Mouse (Mus musculus) MEL (cell line): Measurements from ENCODE around the gene Egfl7. TPM values are rescaled to one million over a fixed set of nuclear protein-coding genes. Genes with fewer than 3 reads are reported as not detected.

ENCODE experiments used
- DNase-seq: peaks from one replicate; pipeline ENCODE4 v3.0.0; 2011; ENCODE audit warnings: low read depth, low spot score
- H3K27ac ChIP-seq: 2 replicates; pipeline ENCODE4 v1.5.1; 2012; ENCODE audit warnings: low read depth, mild to moderate bottlenecking, control low read depth, low read length, moderate library complexity; ENCODE audit not compliant: control insufficient read depth
- H3K27me3 ChIP-seq, 2 experiments: fragments of 150-350 bp in 1 of 2; sonication (generic) in 1 of 2; 2 replicates each; pipeline ENCODE4 v1.6.1; 2012; ENCODE audit warnings: low read length in 2 of 2, mild to moderate bottlenecking in 2 of 2, improper control_type of control experiment in 1 of 2, moderate library complexity in 1 of 2; ENCODE audit not compliant: insufficient read depth in 2 of 2, control insufficient read depth in 1 of 2
- H3K36me3 ChIP-seq, 2 experiments: 2 replicates each; pipeline ENCODE4 v1.6.1; 2012 to 2014; ENCODE audit warnings: low read length in 2 of 2, improper control_type of control experiment in 1 of 2, inconsistent platforms in 1 of 2, mild to moderate bottlenecking in 1 of 2; ENCODE audit not compliant: insufficient read depth in 2 of 2, control insufficient read depth in 1 of 2
- H3K4me1 ChIP-seq, 2 experiments: fragments of 150-350 bp in 1 of 2; sonication (generic) in 1 of 2; 2 replicates each; pipeline ENCODE4 v1.6.1; 2012; ENCODE audit warnings: low read length in 2 of 2, improper control_type of control experiment in 1 of 2, mild to moderate bottlenecking in 1 of 2; ENCODE audit not compliant: insufficient read depth in 2 of 2, control insufficient read depth in 1 of 2
- H3K4me3 ChIP-seq, 2 experiments: fragments of 150-350 bp in 1 of 2; sonication (generic) in 1 of 2; 2 replicates each; pipeline ENCODE4 v1.5.1; 2012; ENCODE audit warnings: low read depth in 2 of 2, low read length in 2 of 2, mild to moderate bottlenecking in 2 of 2, moderate library complexity in 2 of 2, control low read depth in 1 of 2, improper control_type of control experiment in 1 of 2; ENCODE audit not compliant: control insufficient read depth in 1 of 2, insufficient read depth in 1 of 2
- H3K79me2 ChIP-seq: 2 replicates; pipeline ENCODE4 v1.6.1; 2012; ENCODE audit warnings: mild to moderate bottlenecking, low read length, moderate library complexity; ENCODE audit not compliant: control insufficient read depth, poor library complexity, insufficient read depth
- H3K9ac ChIP-seq: 2 replicates; pipeline ENCODE4 v1.6.1; 2012; ENCODE audit warnings: low read depth, mild to moderate bottlenecking, control low read depth, low read length, moderate library complexity; ENCODE audit not compliant: control insufficient read depth, poor library complexity, severe bottlenecking
- H3K9me3 ChIP-seq: fragments of 150-350 bp; sonication (generic); replicated peaks from 2 replicates; pipeline ENCODE4 v1.6.1; 2012; ENCODE audit warnings: mild to moderate bottlenecking, low read length, improper control_type of control experiment, moderate library complexity; ENCODE audit not compliant: insufficient read depth
- CHD1 ChIP-seq: IDR thresholded peaks from 2 replicates; pipeline ENCODE4 v1.6.1; 2012; ENCODE audit warnings: low read depth, mild to moderate bottlenecking, inconsistent platforms, low read length, improper control_type of control experiment
- E2F4 ChIP-seq: IDR thresholded peaks from 2 replicates; pipeline ENCODE4 v1.6.1; 2011; ENCODE audit warnings: low read depth, low read length, improper control_type of control experiment, borderline replicate concordance
- EP300 ChIP-seq, 2 experiments: IDR thresholded peaks; 2 replicates each; pipeline ENCODE4 v1.6.1; 2011; ENCODE audit warnings: improper control_type of control experiment in 2 of 2, low read length in 2 of 2, low read depth in 1 of 2, mild to moderate bottlenecking in 1 of 2
- JUND ChIP-seq: IDR thresholded peaks from 2 replicates; pipeline ENCODE4 v1.6.1; 2011; ENCODE audit warnings: low read depth, mild to moderate bottlenecking, improper control_type of control experiment, low read length
- MEF2A ChIP-seq: IDR thresholded peaks from 2 replicates; pipeline ENCODE4 v1.6.1; 2014; ENCODE audit warnings: low read depth, mild to moderate bottlenecking, inconsistent platforms, low read length, improper control_type of control experiment; ENCODE audit not compliant: poor library complexity, insufficient replicate concordance, severe bottlenecking; ENCODE audit errors: extremely low read depth
- MXI1 ChIP-seq: IDR thresholded peaks from 2 replicates; pipeline ENCODE4 v1.6.1; 2011; ENCODE audit warnings: mild to moderate bottlenecking, low read depth, low read length, improper control_type of control experiment
- MYC ChIP-seq: IDR thresholded peaks from 2 replicates; pipeline ENCODE4 v1.6.1; 2011; ENCODE audit warnings: low read depth, mild to moderate bottlenecking, low read length, improper control_type of control experiment, moderate library complexity
- NELFE ChIP-seq: IDR thresholded peaks from 2 replicates; pipeline ENCODE4 v1.6.1; 2011; ENCODE audit warnings: low read depth, low read length, improper control_type of control experiment
- POLR2A ChIP-seq, 2 experiments: IDR thresholded peaks; 2 replicates each; pipeline ENCODE4 v1.6.1; 2011 to 2012; ENCODE audit warnings: low read length in 2 of 2, mild to moderate bottlenecking in 2 of 2, control low read depth in 1 of 2, improper control_type of control experiment in 1 of 2, low read depth in 1 of 2, moderate library complexity in 1 of 2; ENCODE audit not compliant: control insufficient read depth in 1 of 2, insufficient read depth in 1 of 2, poor library complexity in 1 of 2
- RAD21 ChIP-seq: IDR thresholded peaks from 2 replicates; pipeline ENCODE4 v1.6.1; 2011; ENCODE audit warnings: mild to moderate bottlenecking, low read depth, low read length, improper control_type of control experiment
- TAL1 ChIP-seq: IDR thresholded peaks from 2 replicates; pipeline ENCODE4 v1.6.1; 2012; ENCODE audit warnings: mild to moderate bottlenecking, inconsistent platforms, low read length, moderate library complexity, mixed read lengths
- TBP ChIP-seq: IDR thresholded peaks from 2 replicates; pipeline ENCODE4 v1.8.0; 2011; ENCODE audit warnings: low read depth, low read length, improper control_type of control experiment
- TCF12 ChIP-seq: IDR thresholded peaks from 2 replicates; pipeline ENCODE4 v1.6.1; 2014; ENCODE audit warnings: low read depth, mild to moderate bottlenecking, inconsistent platforms, low read length, improper control_type of control experiment, moderate library complexity
- UBTF ChIP-seq: IDR thresholded peaks from 2 replicates; pipeline ENCODE4 v1.6.1; 2012; ENCODE audit warnings: low read depth, mild to moderate bottlenecking, inconsistent platforms, low read length, improper control_type of control experiment, moderate library complexity, borderline replicate concordance; ENCODE audit not compliant: insufficient read depth
- USF1 ChIP-seq: IDR thresholded peaks from 2 replicates; pipeline ENCODE4 v1.6.1; 2014; ENCODE audit warnings: low read depth, mild to moderate bottlenecking, inconsistent platforms, low read length, improper control_type of control experiment, moderate library complexity
- ZC3H11A ChIP-seq: IDR thresholded peaks from 2 replicates; pipeline ENCODE4 v1.6.1; 2012; ENCODE audit warnings: low read depth, mild to moderate bottlenecking, inconsistent platforms, low read length, improper control_type of control experiment
- ZNF384 ChIP-seq: IDR thresholded peaks from 2 replicates; pipeline ENCODE4 v1.6.1; 2012; ENCODE audit warnings: low read depth, mild to moderate bottlenecking, inconsistent platforms, low read length, improper control_type of control experiment
- polyA plus RNA-seq, 2 experiments: library from polyadenylated mRNA; stranded (reverse) in 1 of 2; unstranded in 1 of 2; fragments of >175 nt in 1 of 2; fragments of >200 nt in 1 of 2; gene quantifications; 2 replicates each; pipeline versions ENCODE4 v1.2.1 to v1.2.4; 2012; ENCODE audit warnings: low replicate concordance in 2 of 2, low read depth in 1 of 2; ENCODE audit not compliant: insufficient read length in 2 of 2, insufficient read depth in 1 of 2, missing spikeins in 1 of 2
- total RNA-seq: library from RNA; depleted of rRNA; stranded (reverse); fragments of 300-350 nt; gene quantifications from 2 replicates; pipeline ENCODE4 v1.2.3, GENCODE M21; 2012

Gene Egfl7
- total and polyA plus RNA-seq, 3 experiments: 73.9 to 125 TPM; not detected in 1

DNA sequence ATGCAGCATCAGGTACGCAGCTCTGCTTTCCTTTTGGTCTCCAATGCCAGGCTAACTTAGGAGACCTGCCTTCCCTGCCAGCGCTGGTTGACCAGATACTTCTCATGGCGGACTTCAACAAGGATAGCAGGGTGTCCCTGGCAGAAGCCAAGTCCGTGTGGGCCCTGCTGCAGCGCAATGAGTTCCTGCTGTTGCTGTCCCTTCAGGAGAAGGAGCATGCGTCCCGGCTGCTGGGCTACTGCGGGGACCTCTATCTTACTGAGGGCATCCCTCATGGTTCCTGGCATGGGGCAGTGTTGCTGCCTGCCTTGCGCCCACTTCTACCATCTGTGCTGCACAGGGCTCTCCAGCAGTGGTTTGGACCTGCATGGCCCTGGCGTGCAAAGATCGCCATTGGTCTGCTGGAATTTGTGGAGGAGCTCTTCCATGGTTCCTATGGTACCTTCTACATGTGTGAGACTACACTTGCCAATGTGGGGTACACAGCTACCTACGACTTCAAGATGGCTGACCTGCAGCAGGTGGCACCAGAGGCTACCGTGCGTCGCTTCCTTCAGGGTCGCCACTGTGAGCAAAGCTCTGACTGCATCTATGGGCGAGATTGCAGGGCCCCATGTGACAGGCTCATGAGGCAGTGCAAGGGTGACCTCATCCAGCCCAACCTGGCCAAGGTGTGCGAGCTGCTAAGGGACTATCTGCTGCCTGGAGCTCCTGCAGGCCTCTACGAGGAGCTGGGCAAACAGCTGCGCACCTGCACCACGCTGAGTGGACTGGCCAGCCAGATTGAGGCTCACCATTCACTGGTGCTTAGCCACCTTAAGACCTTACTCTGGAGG, 55.9 kb downstream of the Egfl7 start (continued):
- 0 out of 2 replicates have a peak, but pooled peaks have one; percentile 32 for TF ChIP-seq TBP
- no peak for TF ChIP-seq CHD1
- no peak for TF ChIP-seq USF1
- TF ChIP-seq ZNF384: no peak

DNA sequence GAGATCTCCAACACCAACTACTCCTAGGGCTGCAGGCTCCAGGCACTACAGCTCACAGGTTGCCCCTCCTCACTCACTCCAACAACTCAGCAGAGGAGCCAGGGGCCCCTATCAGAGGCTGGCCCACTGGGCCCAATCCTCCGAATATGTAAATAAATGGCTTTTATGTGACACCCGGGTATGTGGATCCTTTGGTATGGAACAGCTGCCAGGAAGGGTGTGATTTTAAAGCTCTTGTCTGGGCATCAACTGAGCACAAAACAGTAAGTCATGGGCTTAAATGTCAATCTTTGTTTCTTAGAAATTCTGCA, 56.5 kb downstream of the Egfl7 start:
- H3K27me3 ChIP-seq: no peaks in the 10 kb centered on the region
- H3K4me1 ChIP-seq: peaks cover 0 to 18% of the 10 kb centered on the region in 2 experiments; a peak in 2 of 4 replicates
- peaks cover 14 to 17% of the 10 kb centered on the region in 2 experiments for H3K36me3 ChIP-seq
- no peak for DNase-seq
- H3K27ac ChIP-seq: no peak overlapping the region
- no peak for TF ChIP-seq TCF12
- TF ChIP-seq JUND: no peak
- TF ChIP-seq MEF2A: no peak
- TF ChIP-seq EP300 (IDR thresholded peaks at IDR 0.05; ENCODE audit: low read depth in 1 of 2, low read length in 2 of 2): no peak
- no peak for TF ChIP-seq TAL1
- no peak for TF ChIP-seq ZNF384
- TF ChIP-seq E2F4: no peak
- no peak for TF ChIP-seq MYC
- TF ChIP-seq UBTF: no peak
- no peak for TF ChIP-seq NELFE
- TF ChIP-seq MXI1: no peak
- TF ChIP-seq RAD21: no peak
- no peaks in the 10 kb centered on the region for H3K9me3 ChIP-seq
- peaks cover 25% of the 10 kb centered on the region for H3K79me2 ChIP-seq
- H3K4me3 ChIP-seq: no peak overlapping the region
- no peak overlapping the region for H3K9ac ChIP-seq

DNA sequence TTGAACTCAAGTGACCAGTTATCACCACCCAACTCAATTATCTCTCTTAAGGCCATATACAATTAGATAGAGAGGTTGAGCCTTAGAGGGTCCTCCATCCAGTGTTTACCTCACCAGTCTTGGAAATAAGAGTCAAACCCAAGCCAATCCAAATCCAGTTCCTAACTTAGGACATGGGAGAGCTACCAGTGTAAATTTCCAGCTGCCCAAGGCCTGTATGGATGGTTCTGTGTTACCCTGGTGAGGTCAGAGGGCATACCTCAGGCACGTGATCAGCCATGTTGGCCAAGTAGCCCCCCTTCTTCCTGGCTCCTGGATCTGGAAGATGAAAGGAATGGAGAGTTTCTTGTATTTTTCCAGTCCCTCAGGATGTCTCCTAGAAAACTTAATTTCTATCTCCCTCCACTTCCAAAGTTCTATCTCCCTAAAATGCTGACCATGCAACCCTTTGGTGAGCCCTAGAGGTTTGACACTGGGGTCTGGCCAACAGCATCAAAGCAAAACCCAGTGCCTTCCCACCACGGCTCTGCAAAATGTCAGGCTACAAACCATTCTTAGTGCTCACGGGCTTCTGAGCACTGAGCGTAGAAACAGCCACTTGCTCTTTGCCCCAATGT, 57.6 kb downstream of the Egfl7 start:
- Histone ChIP-seq H3K9me3 (no peaks in the 10 kb centered on the region), H3K27me3 (no peaks in the 10 kb centered on the region), H3K36me3 (peaks cover 14 to 17% of the 10 kb centered on the region in 2 experiments), H3K4me1 (peaks cover 0 to 27% of the 10 kb centered on the region in 2 experiments; a peak in 2 of 4 replicates), H3K27ac (peak overlapping the region; percentile 90; the same call in 1 of the 2 replicates), H3K79me2 (peaks cover 25% of the 10 kb centered on the region), H3K4me3 (peak overlapping the region in 1 of 2 experiments; percentile 98; a peak in 2 of 4 replicates), H3K9ac (peak overlapping the region; percentile 98)
- DNase-seq: peak; percentile 13
- TF ChIP-seq ZC3H11A (no peak), POLR2A (IDR thresholded peaks at IDR 0.05; ENCODE audit: control insufficient read depth in 1 of 2, insufficient read depth in 1 of 2, low read depth in 1 of 2, low read length in 2 of 2, poor library complexity in 1 of 2) (peak in 1 of 2 experiments; percentile 4; a peak in 1 of 4 replicates)
